Mouse (Mus musculus): ENCODE measurements around the gene Krt75. TPM values are rescaled to one million over a fixed set of nuclear protein-coding genes. Genes with fewer than 3 reads are reported as not detected.

The Krt75 gene
- polyA plus RNA-seq, 1 experiment: not detected

- Histone ChIP-seq H3K27me3 (ENCODE audit: control insufficient read depth) (peaks cover 2% of the 10 kb centered on the region; the same call in 1 of the 2 replicates), H3K4me3 (replicated peaks) (no peak overlapping the region), H3K36me3 (ENCODE audit: control insufficient read depth) (no peaks in the 10 kb centered on the region), H3K9me3 (ENCODE audit: control insufficient read depth, low read length) (no peaks in the 10 kb centered on the region), H3K4me1 (ENCODE audit: control insufficient read depth) (no peaks in the 10 kb centered on the region)
- no peak for TF ChIP-seq GATA1 (IDR thresholded peaks at IDR 0.05; ENCODE audit: low read length)
- no peak for TF ChIP-seq TAL1 (IDR thresholded peaks at IDR 0.05; ENCODE audit: low read length)
Measured at GRCm38 (mm10) chr15:101558034-101558646, 15.6 kb downstream of the Krt75 start.

DNA sequence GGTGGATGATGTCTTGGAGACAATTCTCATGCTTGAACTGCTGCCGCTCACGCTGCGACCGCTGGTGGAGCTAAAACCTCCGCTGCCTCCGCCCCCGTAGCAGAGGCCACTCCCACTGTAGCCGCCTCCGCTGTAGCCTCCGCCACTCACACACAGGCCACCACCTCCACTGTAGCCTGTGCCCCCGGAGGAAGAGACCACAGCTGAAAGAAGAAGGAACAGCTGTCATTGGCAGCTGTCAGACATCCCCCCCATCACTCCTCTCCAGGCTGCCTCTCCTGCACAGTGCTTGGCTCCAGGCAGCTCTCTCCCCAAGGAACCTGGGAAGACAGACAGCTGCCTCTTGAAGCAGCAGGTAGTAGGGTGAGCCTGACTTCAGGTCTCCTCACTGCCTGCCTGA is 20.5 kb downstream of the Krt75 start:
- H3K4me3 ChIP-seq (replicated peaks): no peak overlapping the region
- H3K9me3 ChIP-seq (ENCODE audit: control insufficient read depth, low read length): no peaks in the 10 kb centered on the region
- H3K4me1 ChIP-seq (ENCODE audit: control insufficient read depth): no peaks in the 10 kb centered on the region
- peaks cover 7% of the 10 kb centered on the region for H3K27me3 ChIP-seq (ENCODE audit: control insufficient read depth)
- H3K36me3 ChIP-seq (ENCODE audit: control insufficient read depth): no peaks in the 10 kb centered on the region
- TF ChIP-seq GATA1 (IDR thresholded peaks at IDR 0.05; ENCODE audit: low read length): no peak
- no peak for TF ChIP-seq TAL1 (IDR thresholded peaks at IDR 0.05; ENCODE audit: low read length)

DNA sequence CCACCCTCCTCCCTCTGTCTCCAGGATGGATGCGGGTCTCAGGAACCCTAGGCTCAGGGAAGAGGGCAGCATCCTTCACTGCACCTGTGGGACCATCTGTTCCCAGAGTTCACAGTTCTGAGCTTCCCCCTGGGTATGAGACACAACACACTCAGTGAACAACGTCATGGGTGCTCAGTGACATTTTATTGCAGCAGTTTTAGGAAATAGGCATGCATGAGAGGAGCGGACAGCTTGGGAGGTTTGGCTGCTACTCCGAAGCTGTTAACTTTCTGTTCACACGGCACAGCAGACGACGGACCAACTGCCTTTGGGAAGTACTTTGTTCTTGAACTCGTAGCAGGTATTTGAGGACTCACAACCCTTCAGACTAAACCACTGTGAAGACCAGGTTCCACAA is 21.5 kb downstream of the Krt75 start:
- H3K36me3 ChIP-seq (ENCODE audit: control insufficient read depth): no peaks in the 10 kb centered on the region
- TF ChIP-seq TAL1 (IDR thresholded peaks at IDR 0.05; ENCODE audit: low read length) (no peak), GATA1 (IDR thresholded peaks at IDR 0.05; ENCODE audit: low read length) (no peak)
- peaks cover 7% of the 10 kb centered on the region for H3K27me3 ChIP-seq (ENCODE audit: control insufficient read depth)
- H3K9me3 ChIP-seq (ENCODE audit: control insufficient read depth, low read length): no peaks in the 10 kb centered on the region
- H3K4me3 ChIP-seq (replicated peaks): no peak overlapping the region
- no peaks in the 10 kb centered on the region for H3K4me1 ChIP-seq (ENCODE audit: control insufficient read depth)

GRCm38 (mm10) chr15:101550567-101550966 is 23.1 kb downstream of the Krt75 start, which contains the start of gene Krt82:
Gene Krt82, minus strand, starts transcription at chr15:101550667.
- Histone ChIP-seq H3K4me3 (replicated peaks) (no peak within 1 kb of the TSS), H3K4me1 (ENCODE audit: control insufficient read depth) (no peaks in the 10 kb centered on the region), H3K9me3 (ENCODE audit: control insufficient read depth, low read length) (no peaks in the 10 kb centered on the region), H3K36me3 (ENCODE audit: control insufficient read depth) (no peaks in the 10 kb centered on the region), H3K27me3 (ENCODE audit: control insufficient read depth) (peaks cover 7% of the 10 kb centered on the region)
- TF ChIP-seq GATA1 (IDR thresholded peaks at IDR 0.05; ENCODE audit: low read length) (no peak), TAL1 (IDR thresholded peaks at IDR 0.05; ENCODE audit: low read length) (no peak)

GRCm38 (mm10) chr15:101544478-101544877 is 29.2 kb downstream of the Krt75 start:
- H3K9me3 ChIP-seq (ENCODE audit: control insufficient read depth, low read length): no peaks in the 10 kb centered on the region
- TF ChIP-seq GATA1 (IDR thresholded peaks at IDR 0.05; ENCODE audit: low read length) (no peak), TAL1 (IDR thresholded peaks at IDR 0.05; ENCODE audit: low read length) (no peak)
- H3K4me1 ChIP-seq (ENCODE audit: control insufficient read depth): no peaks in the 10 kb centered on the region
- H3K36me3 ChIP-seq (ENCODE audit: control insufficient read depth): no peaks in the 10 kb centered on the region
- H3K27me3 ChIP-seq (ENCODE audit: control insufficient read depth): no peaks in the 10 kb centered on the region
- H3K4me3 ChIP-seq (replicated peaks): no peak overlapping the region

GRCm38 (mm10) chr15:101542543-101542942 is 31.2 kb downstream of the Krt75 start:
- no peak overlapping the region for H3K4me3 ChIP-seq (replicated peaks)
- no peaks in the 10 kb centered on the region for H3K27me3 ChIP-seq (ENCODE audit: control insufficient read depth)
- no peaks in the 10 kb centered on the region for H3K9me3 ChIP-seq (ENCODE audit: control insufficient read depth, low read length)
- no peaks in the 10 kb centered on the region for H3K4me1 ChIP-seq (ENCODE audit: control insufficient read depth)
- TF ChIP-seq GATA1 (IDR thresholded peaks at IDR 0.05; ENCODE audit: low read length): no peak
- TF ChIP-seq TAL1 (IDR thresholded peaks at IDR 0.05; ENCODE audit: low read length): no peak
- H3K36me3 ChIP-seq (ENCODE audit: control insufficient read depth): no peaks in the 10 kb centered on the region

DNA sequence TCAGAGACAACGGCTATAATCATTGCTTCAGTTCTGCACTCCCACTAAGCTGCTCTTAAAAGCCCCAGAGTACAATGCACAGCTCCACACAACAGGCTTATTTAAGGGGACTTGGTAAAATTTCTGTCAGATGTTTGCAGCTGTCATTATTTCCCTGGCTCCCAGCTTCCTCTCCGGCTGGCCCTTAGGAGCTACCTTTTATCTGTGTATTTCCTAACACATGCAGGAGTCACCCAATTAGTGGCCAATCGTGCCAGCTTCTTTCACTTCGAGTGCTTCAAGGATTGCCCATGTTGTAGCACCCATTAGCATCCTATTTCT is 35.2 kb downstream of the Krt75 start:
- H3K36me3 ChIP-seq (ENCODE audit: control insufficient read depth): no peaks in the 10 kb centered on the region
- no peaks in the 10 kb centered on the region for H3K27me3 ChIP-seq (ENCODE audit: control insufficient read depth)
- no peaks in the 10 kb centered on the region for H3K9me3 ChIP-seq (ENCODE audit: control insufficient read depth, low read length)
- H3K4me1 ChIP-seq (ENCODE audit: control insufficient read depth): no peaks in the 10 kb centered on the region
- H3K4me3 ChIP-seq (replicated peaks): no peak overlapping the region
- TF ChIP-seq GATA1 (IDR thresholded peaks at IDR 0.05; ENCODE audit: low read length) (no peak), TAL1 (IDR thresholded peaks at IDR 0.05; ENCODE audit: low read length) (no peak)

DNA sequence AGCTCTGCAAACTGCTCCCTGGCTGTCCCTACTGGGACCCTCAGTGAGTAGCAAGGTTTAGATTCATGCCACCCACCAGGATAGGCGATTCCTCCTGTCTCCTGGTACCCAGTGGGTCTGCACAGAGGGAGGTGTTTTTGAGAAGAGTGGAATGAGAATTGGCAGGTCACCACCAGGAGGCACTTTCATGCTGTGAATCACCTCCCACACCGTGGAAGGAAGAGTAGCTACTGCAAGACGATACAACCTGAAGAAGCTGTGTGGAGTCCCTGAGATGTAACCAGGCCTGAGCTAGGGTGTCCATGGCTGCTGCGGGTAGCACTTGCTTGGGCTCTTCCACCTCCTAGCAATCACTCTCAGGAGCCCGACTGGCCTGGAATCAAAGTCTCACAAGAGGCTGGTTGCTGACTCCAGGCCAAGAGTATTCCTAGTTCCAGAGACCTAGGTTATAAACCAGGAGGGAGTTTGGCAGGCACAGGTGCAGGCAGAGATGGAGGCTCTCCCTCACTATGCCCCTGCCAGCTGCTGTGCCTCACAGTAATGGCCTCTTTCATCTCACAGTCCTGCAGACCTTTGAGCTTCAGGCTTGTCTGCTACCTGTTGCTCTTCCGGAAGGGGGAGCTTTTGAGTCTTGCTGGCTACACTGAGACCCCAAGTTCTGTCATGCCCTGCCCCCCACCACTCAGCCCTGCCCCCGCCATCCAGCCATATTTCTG is 35.7 kb downstream of the Krt75 start:
- Histone ChIP-seq H3K4me3 (replicated peaks) (no peak overlapping the region), H3K9me3 (ENCODE audit: control insufficient read depth, low read length) (no peaks in the 10 kb centered on the region), H3K36me3 (ENCODE audit: control insufficient read depth) (no peaks in the 10 kb centered on the region), H3K27me3 (ENCODE audit: control insufficient read depth) (no peaks in the 10 kb centered on the region), H3K4me1 (ENCODE audit: control insufficient read depth) (no peaks in the 10 kb centered on the region)
- TF ChIP-seq GATA1 (IDR thresholded peaks at IDR 0.05; ENCODE audit: low read length) (no peak), TAL1 (IDR thresholded peaks at IDR 0.05; ENCODE audit: low read length) (no peak)

GRCm38 (mm10) chr15:101536054-101536850 is 37.5 kb downstream of the Krt75 start:
- Histone ChIP-seq H3K9me3 (ENCODE audit: control insufficient read depth, low read length) (no peaks in the 10 kb centered on the region), H3K27me3 (ENCODE audit: control insufficient read depth) (no peaks in the 10 kb centered on the region), H3K4me3 (replicated peaks) (no peak overlapping the region), H3K36me3 (ENCODE audit: control insufficient read depth) (no peaks in the 10 kb centered on the region), H3K4me1 (ENCODE audit: control insufficient read depth) (no peaks in the 10 kb centered on the region)
- TF ChIP-seq TAL1 (IDR thresholded peaks at IDR 0.05; ENCODE audit: low read length): no peak
- TF ChIP-seq GATA1 (IDR thresholded peaks at IDR 0.05; ENCODE audit: low read length): no peak

All from erythroblast, embryonic 14.5 days (primary cell).